Mouse (Mus musculus) kidney, postnatal 14 days (tissue): ENCODE results near the gene C4b.

Source experiments
- DNase-seq: peaks from one replicate; pipeline ENCODE4 v3.0.0; 2022; ENCODE audit warnings: mixed read lengths

The C4b gene

DNA sequence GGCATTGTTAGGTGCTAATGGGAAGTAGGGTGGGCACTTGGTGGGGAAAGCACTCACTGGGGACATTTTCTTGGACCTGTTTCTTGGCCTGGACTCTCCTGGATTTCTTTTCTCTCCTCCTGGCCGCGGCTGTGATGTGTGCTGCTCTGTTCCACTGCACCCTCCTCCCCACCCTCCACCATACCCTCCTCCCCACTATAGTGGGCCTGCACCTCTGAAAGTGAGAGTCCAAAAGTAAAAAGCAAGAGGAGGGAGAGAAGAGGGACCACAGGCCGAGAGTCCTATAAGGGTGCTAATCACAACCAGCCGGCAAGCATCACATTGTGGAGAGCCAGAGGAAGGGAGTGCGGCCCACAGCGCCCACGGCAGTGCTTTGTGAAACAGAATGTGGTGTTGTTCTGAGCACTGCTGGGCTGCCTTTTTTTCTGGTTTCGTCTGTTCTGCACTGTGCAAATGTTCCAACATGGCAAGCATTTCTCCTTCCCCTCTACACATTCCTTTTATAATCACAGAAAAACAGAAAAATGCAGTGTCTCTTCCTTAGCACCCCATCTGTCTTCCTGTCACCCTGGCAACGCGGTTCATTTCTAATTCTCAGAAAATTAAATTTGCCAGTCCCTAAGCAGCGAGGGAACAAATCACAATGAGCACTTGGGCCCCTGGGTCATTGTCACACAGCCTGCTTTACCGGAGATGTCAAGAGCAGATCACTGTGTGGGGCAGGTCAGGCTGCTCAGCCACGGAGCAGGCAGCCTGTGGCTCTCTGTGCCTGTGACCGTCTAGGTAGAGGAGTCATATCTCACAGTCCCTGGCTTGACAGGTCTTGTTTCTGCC is 43.9 kb downstream of the C4b start:
- DNase-seq, result no peak

- DNase-seq, result peak; percentile 67
Measured at GRCm38 (mm10) chr17:34692906-34693305, 50.8 kb downstream of the C4b start.

GRCm38 (mm10) chr17:34690458-34690857 is 53.2 kb downstream of the C4b start:
- peak; percentile 70 for DNase-seq

DNA sequence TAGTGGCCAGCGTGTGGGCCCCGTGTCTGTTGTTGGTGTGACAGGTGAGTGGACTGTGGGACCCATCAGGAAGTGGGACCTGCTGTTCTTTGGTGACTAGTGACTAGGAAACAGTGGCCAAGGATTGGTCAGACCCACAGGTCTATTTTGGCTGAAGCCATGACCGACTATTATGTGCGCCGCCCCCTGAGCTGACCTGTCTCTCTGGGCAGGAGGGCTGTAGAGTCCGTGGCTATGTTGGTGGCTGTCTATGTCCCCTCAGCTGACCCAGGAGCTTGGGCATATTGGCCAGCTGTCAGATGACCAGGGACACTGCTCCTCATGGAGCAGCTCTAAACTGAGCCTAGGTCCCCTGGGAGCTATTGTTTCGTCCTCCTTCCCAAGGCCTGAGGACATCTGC is 54.8 kb downstream of the C4b start:
- DNase-seq, result no peak

GRCm38 (mm10) chr17:34685120-34686110 is 58.3 kb downstream of the C4b start:
- DNase-seq, result peak; percentile 64

- no peak for DNase-seq
Measured at GRCm38 (mm10) chr17:34684253-34684893, 59.3 kb downstream of the C4b start.

DNA sequence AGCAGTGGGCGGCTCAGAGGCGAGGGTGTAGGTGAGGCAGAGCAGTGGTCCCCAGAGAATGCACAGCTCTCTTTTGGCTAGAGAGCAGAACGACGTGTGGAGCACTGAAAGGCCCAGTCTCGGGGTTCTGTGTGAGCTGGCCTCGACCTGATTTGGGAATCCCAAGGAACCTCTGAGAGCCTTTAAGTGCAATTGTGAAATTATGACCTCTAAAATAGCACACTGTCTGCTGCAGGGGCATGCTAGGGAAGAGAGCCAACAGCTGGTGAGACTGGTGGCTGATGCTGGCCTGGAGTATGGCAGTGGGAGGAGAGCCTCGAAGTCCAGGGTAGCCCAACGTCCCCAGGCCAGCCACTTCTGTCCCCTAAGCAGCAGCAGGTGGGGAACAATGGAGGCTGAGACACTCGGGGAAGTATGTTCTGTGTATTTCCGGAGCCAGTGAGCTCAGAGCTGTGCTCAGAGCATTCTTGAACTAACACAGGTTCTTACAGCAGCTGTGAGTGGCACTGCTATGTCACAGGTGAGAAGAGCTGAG is 59.9 kb downstream of the C4b start:
- no peak for DNase-seq

DNA sequence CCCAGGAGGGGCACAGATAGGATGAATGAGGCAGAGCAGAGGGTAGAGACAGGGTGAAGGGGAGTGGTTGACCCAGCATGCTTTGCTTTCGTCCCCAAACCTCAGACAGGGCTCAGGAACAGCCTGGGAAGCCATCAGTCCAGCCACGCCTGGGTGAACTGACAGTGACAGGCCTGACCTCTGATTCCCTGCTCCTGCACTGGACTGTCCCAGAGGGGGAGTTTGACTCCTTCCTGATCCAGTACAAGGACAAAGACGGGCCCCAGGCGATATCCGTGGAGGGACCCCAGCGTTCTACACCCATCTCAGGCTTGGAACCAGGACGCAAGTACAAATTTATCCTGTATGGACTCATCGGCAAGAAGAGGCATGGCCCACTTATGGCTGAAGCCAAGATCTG is 60.5 kb downstream of the C4b start:
- DNase-seq, result no peak

DNA sequence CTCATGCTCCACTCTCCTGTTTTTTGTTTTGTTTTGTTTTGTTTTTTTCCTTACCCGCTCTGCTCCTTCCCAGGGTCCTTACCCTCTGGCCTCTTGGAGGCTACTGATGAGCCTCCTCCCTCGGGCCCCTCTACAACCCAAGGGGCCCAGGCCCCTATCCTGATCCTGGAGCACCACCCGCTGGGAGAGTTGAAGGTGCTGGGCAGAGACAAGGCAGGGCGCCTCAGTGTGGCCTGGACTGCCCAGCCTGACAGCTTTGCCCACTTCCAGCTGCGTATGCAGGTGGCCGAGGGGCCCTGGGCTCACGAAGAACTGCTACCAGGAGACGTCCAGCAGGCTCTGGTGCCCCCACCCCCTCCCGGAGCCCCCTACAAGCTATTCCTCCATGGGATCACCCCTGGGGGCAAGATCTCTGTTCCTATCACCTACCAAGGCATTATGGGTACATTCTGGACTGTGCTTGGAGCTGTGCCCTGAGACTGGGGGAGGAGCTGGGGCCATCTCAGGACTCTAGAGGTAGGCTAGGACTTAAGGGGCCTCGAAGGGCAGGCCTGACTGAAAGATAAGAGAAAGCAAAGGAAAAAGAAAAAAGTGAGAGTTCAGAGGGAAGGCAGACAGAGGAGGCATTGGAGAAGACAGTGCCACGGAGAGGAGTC is 61.7 kb downstream of the C4b start:
- peak; percentile 40 for DNase-seq

GRCm38 (mm10) chr17:34681132-34681571 is 62.5 kb downstream of the C4b start:
- peak; percentile 59 for DNase-seq

GRCm38 (mm10) chr17:34680621-34681020 is 63.1 kb downstream of the C4b start:
- DNase-seq, result no peak

DNA sequence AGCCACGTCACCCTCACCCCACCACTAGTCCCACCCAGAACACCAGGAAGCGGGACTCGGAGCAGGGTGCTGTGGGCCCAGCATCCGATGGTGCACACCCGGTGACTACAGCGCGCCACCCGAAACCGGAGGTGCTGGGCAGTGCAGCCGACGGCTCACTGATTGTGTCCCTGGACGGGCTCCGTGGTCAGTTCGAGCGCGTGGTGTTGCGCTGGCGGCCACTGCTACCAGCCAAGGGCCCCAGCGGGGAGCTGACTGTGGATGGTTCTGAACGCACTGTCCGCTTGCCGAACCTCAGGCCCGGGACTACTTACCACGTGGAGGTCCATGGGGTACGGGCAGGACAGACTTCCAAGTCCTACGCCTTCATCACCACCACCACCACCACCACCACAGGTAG is 63.5 kb downstream of the C4b start:
- DNase-seq, result no peak
